Comparison of ENCODE assay signal across 15 mouse cellular contexts in the genomic region with DNA sequence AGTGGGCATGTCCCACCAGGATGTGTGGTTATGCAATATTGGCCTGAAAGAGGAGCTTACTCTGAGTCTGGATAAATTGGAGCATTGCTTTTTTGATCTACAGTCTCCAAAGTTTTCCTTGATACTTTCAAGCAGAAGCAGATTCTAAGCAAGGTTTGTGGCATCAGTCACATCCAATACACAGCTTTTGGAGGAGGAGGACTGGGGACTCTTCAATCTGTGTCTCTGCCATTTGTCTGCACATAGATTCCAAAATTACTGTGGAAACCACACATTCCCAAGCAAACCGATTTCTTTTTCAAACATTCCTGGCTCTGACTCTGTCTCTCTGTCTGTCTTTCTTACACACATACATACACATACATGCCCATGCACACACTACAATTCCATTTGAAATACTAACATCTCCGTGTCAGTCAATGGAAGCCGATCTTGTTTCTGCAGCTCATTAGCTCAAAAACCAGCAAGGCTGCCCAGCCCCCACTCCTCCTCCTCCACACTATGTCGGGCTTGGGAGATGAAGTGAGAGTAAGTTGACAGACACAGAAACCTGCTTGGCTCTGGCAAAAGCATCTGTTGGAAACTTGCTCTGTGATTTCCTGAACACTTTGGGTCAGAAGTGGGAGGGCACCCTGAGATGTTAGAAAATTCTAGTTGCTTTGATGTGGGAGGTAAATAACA. TPM values are rescaled to one million over a fixed set of nuclear protein-coding genes. Genes with fewer than 3 reads are reported as not detected.
DNase-seq lines count a peak whose midpoint lies in the region; ATAC-seq lines count a peak whose summit lies in the region.
"Had no signal": no experiment of that assay in that cellular context is flagged by ENCODE, and none has a peak within 500 bp of the region (broad histone marks: within the 10 kb centered on the region; RNA-seq: fewer than 3 reads in every experiment).

No protein-coding gene starts in this region.

- 70% methylated on average over 4 of the region's 4 CpGs for WGBS in hindbrain, embryonic 16.5 days

- no peaks in the 10 kb centered on the region for H3K4me1 ChIP-seq in hindbrain, embryonic 16.5 days (ENCODE audit: control insufficient read depth, insufficient read depth, low read depth, low read length)
- H3K4me1 ChIP-seq: intestine, embryonic 15.5 days; liver, embryonic 15.5 days had no signal

- DNase-seq in left cerebral cortex, postnatal 14 days (ENCODE audit: low spot score in 2 of 2), result peak; percentile 41 to 44
- no peak for DNase-seq in left cerebral cortex, adult 11 months (ENCODE audit: low spot score)
- peak; percentile 40 for DNase-seq in embryo, embryonic 11 days
- DNase-seq in frontal cortex, postnatal 36 days (ENCODE audit: low spot score in 2 of 2), result peak; percentile 20 to 39
- DNase-seq in lung, postnatal 10 days, result peak; percentile 57
- DNase-seq in urinary bladder, postnatal 36 days (ENCODE audit: low spot score in 2 of 2), result no peak
- no peak for DNase-seq in gastrocnemius, adult 8-10 months (ENCODE audit: low spot score in 2 of 2)
- DNase-seq: heart, postnatal 10 days had no signal

- no peaks in the 10 kb centered on the region for H3K27me3 ChIP-seq in hindbrain, embryonic 16.5 days (replicated peaks; ENCODE audit: control insufficient read depth, insufficient read depth, low read length)
- H3K27me3 ChIP-seq: intestine, embryonic 15.5 days; liver, embryonic 15.5 days had no signal

- intact Hi-C loops in left cerebral cortex, postnatal 14 days (cut with DNase I), result loop anchor here (10.0 kb wide), 1 partner anchor 95 kb away; no protein-coding TSS in a partner anchor

- H3K4me3 ChIP-seq in hindbrain, embryonic 16.5 days (ENCODE audit: low read length), result no peak overlapping the region
- H3K4me3 ChIP-seq: intestine, embryonic 15.5 days; left cerebral cortex, adult 2 months; liver, embryonic 15.5 days had no signal

- no peak overlapping the region for H3K27ac ChIP-seq in hindbrain, embryonic 16.5 days (ENCODE audit: low read depth, low read length)
- H3K27ac ChIP-seq: intestine, embryonic 15.5 days; left cerebral cortex, adult 2 months; liver, embryonic 15.5 days had no signal

- H3K9me3 ChIP-seq in hindbrain, embryonic 16.5 days (ENCODE audit: control insufficient read depth, low read length), result no peaks in the 10 kb centered on the region
- H3K9me3 ChIP-seq: intestine, embryonic 15.5 days; liver, embryonic 15.5 days had no signal

- no peak overlapping the region for H3K9ac ChIP-seq in hindbrain, embryonic 16.5 days (ENCODE audit: low read depth, low read length)
- H3K9ac ChIP-seq: intestine, embryonic 15.5 days; liver, embryonic 15.5 days had no signal

- H3K36me3 ChIP-seq in hindbrain, embryonic 16.5 days (ENCODE audit: control insufficient read depth, insufficient read depth, low read length), result no peaks in the 10 kb centered on the region
- H3K36me3 ChIP-seq: intestine, embryonic 15.5 days; liver, embryonic 15.5 days had no signal

- no peak overlapping the region for H3K4me2 ChIP-seq in hindbrain, embryonic 16.5 days (ENCODE audit: low read length)
- H3K4me2 ChIP-seq: intestine, embryonic 15.5 days; liver, embryonic 15.5 days had no signal

- ATAC-seq in hindbrain, embryonic 16.5 days, result no peak
- ATAC-seq: CD4-positive, CD25-positive, alpha-beta regulatory T cell, adult 4 months; intestine, embryonic 15.5 days; Patski had no signal

RNA-seq across cellular contexts. Expression of a gene that starts 18.5 kb away (rescaled TPM):
- total RNA-seq in left cerebral cortex, postnatal 14 days (2021), result not detected
- not detected for total RNA-seq in gastrocnemius, adult 8-10 months (2022)
- polyA plus RNA-seq in hindbrain, embryonic 16.5 days (2015; fragmentation: Nextera tagmentation; extraction: Ambion mirVana), result not detected in 2 replicates
- total RNA-seq: adrenal gland, postnatal 4 days; heart, postnatal 10 days; left cerebral cortex, adult 2 months had no signal
- polyA plus RNA-seq: intestine, embryonic 15.5 days; liver, embryonic 15.5 days; Patski had no signal

Comparison
In these comparisons a context has a peak if more than half of its experiments do, and no peak if none do; other contexts are left out.
1. DNase-seq: peak in left cerebral cortex, postnatal 14 days (2 of 2), embryo, embryonic 11 days (single experiment), frontal cortex, postnatal 36 days (2 of 2) and lung, postnatal 10 days (single experiment); none in left cerebral cortex, adult 11 months (single experiment), urinary bladder, postnatal 36 days (0 of 2) and gastrocnemius, adult 8-10 months (0 of 2).